Mouse (Mus musculus): Measurements from ENCODE around the gene Rasa3.

Rasa3 gene

DNA sequence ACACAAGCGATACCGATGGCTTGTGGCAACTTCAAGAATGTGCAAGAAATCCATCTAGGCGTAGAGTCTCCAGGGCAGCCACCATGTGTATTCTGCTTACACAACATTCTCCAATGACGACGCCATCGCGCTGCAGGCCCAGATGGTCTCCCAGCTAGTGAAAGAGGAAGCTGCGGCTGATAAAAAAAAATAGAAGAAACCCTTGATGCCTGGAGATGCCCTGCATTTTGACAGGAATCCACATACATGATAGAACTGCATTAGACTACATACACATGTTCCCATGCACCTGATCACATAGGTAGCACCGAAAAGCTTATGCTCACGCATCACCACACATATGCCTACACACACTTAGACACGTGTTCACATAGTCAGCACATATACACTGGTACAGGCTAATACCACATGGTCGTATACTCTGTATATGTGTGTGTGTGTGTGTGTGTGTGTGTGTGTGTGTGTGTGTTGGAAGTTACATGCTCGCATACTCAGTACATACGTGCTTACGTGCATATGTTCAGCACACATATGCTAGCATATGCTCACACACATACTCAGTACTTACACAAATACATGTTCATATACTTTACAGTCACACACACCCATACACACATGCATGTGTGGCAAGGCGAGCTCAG, 8.4 kb upstream of the Rasa3 start:
- DNase-seq (ENCODE audit: low read depth) = no peak

DNA sequence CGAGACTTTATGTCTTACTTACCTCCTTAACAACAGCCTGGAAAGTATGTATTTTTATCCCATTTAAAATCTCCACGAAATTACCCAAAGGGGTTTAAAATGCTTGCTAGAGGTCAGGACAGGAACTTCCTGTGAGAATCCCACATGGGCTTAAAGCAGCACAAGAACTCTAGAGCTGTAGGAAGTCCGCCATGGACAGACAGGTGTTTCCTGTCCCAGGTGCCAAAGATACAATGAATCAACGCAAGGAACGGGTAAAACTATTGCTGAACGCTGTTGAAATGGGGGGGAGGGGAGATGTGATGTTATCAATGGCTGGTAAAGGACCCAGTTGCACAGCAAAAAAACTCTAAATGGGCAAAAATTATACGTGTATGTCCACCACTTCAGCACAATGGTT, 6.7 kb upstream of the Rasa3 start:
- no peak for DNase-seq (ENCODE audit: low read depth)

DNA sequence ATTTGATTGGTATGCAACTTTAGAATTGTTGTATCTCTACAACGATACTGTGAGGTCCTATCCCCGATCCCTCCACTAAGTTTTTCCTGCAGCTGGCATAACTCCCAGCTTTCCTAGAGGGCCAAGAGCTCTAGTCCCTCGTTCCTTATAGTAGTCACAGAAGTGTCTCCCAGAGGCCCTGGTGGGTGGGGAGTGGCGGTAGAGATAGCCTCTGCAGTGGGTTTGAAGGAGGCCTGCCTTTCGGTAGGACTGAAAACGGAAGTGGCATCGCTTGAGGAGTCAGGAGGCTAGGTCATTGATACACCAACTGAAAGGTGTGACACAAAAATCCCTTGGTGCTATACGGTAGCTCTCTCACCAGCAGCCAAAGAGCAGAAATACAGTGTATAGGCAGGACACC, 779 bp upstream of the Rasa3 start:
- peak; percentile 28 for DNase-seq (ENCODE audit: low read depth)

DNA sequence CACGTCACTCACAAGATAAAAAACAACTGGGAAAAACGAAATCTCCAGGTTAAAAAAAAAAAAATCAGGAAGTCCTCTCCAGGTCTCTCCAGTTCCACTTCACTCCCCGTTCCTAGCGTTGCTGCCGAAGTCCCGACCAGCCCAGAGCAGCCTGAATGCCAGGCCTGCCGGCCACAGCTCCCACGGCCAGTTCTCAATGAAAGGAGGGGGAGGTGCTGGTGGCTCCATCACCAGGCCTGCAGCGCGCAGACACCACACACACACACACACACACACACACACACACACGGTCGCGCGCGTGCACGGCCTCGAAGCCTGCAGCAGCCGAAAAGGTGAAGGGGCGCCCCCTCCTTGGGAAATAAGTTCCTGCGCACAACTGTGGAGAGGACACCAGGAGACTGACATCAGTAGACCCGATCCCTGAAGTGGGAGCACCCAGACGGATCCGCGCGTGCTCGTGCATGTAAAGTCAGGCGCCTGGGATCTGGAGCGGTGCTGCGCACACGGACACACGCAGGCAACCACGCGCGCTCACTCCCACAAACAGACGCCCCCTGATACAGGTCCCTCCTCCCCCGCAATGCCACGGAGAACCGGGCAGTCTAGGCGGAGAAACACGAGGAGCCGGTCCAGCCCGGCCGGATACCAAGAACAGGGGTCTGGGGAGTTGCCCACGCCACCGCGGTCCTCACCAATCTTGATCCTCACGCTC, 546 bp downstream of the Rasa3 start:
- DNase-seq (ENCODE audit: low read depth) = peak; percentile 33

DNA sequence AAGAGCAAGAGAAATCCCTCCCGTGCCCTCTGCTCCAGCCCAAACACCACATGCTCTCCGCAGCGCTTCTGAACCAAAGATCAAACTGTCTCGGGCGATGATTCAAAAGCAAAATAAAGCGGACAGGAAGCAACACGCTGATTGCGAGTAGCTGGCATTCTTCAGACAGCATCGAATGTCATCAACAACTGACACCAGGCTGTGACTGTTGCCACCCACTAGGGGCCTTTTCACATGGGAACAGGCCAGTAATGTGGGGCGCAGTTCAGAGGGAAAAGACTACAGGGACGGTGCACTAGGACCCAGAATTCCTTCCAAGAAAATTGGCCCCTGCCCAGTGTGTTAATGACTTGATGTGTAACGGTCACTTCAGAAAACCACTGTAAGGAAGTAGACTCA, 1.1 kb downstream of the Rasa3 start:
- DNase-seq (ENCODE audit: low read depth) = peak; percentile 22

DNA sequence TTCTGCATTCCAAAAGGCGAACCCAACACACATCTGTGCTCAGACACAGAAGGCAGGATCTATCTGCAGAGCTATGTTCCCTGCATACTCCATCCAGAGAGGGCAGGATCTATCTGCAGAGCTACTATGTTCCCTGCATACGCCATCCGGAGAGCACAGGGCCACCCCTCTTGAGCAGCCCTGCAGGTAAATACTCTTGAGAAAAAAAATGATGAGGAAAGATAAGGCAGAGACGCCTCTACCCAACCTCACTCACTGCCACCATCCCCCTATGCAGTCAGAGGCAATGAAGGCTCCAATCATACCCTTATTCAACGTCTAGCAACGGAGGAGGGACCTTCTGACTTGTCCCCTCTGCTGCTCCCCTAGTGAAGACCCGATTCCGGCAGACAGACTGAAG, 1.9 kb downstream of the Rasa3 start:
- no peak for DNase-seq (ENCODE audit: low read depth)

DNA sequence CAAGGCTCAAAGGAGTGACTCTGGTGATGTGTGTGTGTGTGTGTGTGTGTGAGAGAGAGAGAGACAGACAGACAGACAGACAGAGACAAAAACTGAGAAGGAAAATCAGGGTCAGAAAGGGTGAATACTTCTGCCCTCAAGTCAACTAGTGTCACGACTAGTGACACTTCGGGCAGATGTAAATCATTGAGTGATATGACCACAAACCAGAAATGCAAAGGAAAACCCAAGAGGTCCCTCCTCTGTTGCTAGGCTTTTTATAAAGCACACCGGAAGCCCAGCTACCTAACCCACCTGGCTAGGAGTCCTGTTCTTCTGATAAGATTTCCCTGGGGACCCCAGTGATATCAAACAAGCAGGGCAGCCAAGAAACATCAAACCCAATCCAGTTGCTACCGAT, 2.3 kb downstream of the Rasa3 start:
- DNase-seq (ENCODE audit: low read depth) = no peak

DNA sequence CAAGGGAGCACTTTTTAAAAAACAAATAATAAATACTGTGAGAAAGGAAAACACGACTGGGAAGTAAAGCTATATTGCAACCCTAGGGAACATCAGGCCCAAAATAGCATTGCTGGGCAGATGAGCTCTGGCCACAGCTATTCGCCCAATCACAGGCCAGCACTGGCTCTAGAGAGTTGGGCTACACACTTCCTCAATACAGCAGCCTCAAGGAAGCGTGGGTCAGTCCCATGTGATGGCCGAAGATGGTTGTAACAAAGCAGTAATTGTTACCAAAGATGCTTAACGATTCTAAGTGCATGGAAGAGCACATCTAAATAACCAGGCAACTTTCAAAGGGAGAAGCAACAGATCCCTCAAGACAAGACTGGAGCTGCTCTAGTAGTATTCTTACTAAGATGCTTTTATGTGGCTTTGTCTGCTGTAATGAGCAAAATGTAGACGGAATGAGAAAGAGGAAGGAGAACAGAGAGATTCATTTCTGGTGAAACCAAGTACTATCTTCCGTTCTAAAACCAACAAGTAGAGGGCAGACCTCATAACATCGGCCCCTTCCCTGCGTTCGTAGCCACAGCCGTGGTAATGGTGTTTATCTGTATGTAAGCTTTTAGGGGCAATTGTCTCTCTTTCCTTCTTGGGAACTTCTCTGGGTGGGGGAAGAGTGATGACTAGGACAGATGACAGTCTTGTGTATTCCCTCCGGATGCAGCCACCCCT, 3.0 kb downstream of the Rasa3 start:
- no peak for DNase-seq (ENCODE audit: low read depth)

DNA sequence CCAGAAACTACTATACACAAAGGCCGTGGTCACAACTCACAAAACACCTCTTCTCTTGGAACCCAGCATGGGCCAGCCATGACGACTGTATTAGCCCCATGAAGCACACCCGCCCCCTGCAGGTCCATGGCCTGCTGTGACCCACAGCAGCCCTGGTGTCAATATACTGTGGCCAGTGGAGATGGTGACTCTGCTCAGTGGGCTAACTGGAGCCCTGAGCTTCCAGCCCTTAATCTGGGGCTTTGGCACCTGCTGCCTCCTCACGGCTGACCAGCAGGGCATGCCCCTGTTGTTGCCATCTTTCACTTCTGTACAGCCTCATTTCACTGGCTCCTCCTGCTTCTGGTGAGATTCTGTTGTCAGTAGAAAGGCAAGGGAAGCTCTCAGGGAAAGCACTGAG, 4.2 kb downstream of the Rasa3 start:
- no peak for DNase-seq (ENCODE audit: low read depth)

DNA sequence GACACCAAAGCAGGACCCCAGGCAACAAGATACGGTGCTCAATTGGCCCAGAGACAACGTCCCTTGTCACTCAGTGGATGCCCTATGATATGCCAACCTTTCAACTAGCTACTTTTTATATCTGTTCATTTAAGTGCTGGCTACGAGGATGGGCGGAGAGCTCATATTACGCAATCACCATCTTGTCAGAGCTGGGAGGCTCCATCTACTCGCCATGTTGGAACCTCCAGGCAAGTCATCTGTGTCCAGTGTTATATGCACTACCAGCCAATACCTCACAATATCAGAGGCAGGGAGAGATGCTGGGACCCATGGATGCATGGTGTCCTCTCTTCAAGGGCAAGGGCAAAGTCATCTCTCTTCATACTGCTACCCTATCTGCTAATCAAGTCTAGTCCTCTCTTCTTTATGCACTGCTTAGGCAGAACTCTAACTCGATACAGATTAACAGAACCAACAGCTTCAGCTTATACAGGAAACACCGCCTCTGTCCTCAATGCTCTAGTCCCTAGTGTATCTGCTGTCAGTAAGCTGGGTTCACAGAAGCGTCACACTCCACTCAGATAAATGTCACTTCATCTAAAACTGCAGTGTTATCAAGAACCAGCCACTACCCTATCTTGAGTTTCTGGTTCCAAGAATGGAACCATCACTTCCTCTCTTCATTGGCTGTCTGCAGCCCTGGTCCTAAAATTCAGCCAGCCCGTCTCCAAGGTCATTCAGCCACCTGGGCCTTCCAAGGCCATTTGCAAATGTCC, 6.0 kb downstream of the Rasa3 start:
- DNase-seq (ENCODE audit: low read depth) = peak; percentile 41

DNA sequence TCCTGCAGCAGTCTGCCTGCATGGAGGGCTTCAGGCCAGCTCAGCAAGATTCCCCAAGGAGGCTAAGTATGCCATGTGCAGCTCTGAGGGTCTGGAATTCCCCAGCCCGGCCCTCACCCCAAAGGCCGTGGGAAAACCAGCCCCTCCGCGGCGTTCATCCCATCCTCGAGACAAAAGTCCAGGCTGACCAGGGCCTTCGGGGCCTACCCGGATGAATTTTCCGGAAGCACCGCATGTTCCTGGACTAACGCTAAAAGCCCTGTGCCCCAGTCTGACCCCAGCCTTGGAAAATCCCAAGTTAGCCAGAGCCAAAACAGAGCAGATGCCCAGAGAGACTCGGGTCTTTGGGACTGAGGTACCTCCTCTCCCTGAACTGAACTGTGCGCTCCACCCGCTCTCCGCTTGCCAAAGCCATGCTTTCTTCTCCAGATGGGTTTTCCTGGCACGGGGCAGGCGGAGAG, 7.4 kb downstream of the Rasa3 start:
- DNase-seq (ENCODE audit: low read depth) = no peak

DNA sequence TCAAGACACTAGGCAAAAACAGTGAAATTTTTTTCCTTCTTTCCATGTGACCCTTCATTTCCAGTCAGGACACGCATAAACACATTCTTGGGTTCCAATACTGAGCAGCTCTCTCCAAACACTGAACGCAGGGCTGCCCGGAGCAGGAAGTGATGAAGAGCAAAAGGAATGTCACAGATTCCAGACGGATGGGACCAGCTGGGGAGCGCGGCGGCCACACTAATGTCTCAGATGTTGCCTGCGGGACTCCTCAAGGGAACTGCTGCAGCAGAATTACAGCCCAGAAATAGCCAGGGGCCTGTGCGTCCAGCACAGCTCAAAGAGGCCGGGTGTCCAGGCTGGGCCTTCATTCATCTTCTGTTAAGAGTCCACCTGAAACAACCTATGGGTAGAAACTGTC, 9.0 kb downstream of the Rasa3 start:
- DNase-seq (ENCODE audit: low read depth) = no peak

DNA sequence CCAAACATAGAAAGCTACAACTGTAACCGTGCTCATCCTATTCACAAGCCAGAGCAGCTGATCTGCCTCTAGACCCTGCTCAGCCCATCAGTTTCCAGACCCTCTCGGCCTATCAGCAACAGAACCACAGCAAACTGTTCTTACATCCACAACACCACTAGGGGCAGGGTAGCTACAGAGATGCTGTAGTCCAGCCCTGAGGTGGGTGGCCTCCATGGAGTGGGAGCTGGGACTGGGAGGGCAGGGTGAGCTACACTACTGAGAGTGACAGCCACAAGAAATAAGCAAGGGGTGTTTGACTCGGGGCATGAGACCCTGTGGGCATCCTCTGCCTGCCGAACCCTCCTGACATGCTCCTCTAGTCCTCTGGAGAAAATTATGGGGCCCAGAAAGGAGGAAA, 9.5 kb downstream of the Rasa3 start:
- DNase-seq (ENCODE audit: low read depth) = no peak

DNA sequence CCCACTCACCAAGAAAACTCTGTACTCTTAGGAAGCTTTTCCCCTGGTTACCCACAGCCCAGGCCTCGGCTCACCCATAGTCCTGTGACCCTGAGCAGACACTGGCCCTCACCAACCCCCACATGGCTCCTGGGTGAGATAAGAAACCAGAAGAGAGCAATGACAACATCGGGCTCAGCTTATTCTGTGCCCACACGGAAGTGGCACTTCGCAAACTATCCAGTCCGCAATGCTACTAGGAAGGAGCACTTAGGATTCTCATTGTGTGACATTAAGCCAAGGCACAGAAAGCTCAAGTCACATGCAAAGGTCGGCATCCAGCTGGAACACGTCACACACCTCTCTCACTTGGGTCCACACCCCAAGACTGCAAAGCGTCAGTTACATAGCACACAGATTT, 11.5 kb downstream of the Rasa3 start:
- DNase-seq (ENCODE audit: low read depth) = no peak

DNA sequence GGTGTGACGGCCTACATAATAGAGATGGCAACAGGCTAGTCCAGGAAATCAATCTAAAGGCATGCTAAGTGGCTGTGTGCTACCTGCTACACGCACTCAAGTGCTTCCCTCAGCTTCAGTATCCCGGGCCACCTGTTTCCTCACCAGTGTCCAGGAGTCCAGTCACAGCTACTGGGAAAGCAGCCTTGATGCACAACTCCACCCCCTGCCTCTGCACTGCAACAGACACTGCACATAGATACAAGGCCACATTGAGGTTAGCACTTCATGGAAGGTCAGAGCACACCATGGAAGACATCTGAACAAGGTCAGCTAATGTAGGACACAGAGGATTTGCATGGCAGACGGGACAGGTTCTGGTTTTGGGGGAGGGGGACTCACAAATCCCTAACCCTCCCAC, 11.9 kb downstream of the Rasa3 start:
- DNase-seq (ENCODE audit: low read depth) = no peak

DNA sequence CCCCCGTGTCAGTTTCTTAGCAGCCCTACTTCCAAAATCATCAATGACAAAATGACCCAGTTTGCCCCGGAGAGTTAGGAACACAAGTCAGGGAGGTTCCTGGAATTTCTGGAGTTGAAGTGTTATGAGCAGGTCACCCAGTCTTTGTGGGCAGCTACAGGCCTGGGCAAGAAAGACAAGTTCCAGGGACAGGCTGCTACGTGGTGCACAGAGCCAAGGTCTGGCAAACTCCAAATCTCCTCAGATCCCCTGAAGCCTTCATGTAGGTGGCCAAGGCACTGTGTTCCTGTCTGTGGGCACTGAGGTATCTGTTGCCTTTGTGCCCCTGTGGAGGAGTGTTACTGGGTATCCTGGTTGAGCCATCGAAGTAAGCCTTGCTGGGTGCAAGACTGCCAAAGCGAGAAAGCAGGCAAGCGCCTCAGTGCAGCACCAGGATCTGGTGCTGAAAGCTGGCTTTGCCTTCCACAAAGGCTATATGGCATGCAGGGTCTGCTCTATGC, 12.6 kb downstream of the Rasa3 start:
- no peak for DNase-seq (ENCODE audit: low read depth)

DNA sequence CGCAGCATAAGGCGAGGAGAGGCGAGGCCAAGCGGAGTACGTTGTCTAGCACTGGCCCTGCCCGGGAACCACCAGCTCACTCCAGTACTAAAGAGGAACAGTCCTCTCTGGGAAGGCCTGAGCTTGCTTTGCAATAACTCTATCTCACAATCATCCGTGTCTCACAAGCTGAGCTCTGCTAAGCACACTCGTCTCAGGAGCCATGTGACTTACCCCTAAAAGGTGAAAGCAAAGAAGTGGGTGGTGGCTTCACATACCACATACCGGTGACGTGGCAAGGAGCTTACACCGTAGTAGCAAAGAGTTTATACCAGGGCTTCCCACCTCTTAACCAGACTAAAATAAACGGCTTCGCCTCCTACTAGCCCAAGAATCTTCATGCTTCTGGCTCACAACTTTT, 17.1 kb downstream of the Rasa3 start:
- no peak for DNase-seq (ENCODE audit: low read depth)

DNA sequence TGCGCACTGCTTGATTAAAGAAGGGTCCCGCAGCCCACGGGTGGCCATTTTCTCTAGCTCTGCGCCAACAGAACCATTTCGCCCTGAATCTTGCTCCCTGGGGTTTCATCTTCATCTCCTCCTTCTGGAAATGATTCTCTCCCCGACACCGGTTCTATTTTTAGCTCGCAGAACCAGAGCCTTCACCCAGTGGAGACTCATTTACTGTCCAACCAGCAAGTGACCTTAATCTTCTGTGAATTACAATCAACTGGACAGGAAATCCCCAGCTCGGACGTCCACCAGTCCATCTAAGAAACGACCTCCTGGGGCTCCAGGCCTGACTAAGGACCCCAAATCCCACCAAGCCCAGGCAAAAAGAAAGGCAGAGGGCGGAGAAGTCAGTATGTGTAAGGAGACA, 19.9 kb downstream of the Rasa3 start:
- DNase-seq (ENCODE audit: low read depth) = no peak

DNA sequence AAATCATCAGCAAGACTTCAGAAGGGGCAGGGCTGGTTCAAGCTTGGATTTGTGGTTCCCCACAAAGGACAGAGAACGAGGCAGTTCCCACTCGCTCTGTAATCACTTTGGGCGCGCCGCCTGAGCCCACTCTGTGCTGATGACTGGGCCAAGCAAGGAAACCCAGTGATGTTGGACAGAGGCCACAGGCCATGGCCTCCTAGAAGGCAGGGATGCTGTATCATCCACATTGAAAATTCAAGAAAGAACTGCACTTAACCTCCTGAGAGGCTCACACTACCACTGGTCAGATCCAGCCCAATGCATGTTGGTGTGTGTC, 22.4 kb downstream of the Rasa3 start:
- no peak for DNase-seq (ENCODE audit: low read depth)

DNA sequence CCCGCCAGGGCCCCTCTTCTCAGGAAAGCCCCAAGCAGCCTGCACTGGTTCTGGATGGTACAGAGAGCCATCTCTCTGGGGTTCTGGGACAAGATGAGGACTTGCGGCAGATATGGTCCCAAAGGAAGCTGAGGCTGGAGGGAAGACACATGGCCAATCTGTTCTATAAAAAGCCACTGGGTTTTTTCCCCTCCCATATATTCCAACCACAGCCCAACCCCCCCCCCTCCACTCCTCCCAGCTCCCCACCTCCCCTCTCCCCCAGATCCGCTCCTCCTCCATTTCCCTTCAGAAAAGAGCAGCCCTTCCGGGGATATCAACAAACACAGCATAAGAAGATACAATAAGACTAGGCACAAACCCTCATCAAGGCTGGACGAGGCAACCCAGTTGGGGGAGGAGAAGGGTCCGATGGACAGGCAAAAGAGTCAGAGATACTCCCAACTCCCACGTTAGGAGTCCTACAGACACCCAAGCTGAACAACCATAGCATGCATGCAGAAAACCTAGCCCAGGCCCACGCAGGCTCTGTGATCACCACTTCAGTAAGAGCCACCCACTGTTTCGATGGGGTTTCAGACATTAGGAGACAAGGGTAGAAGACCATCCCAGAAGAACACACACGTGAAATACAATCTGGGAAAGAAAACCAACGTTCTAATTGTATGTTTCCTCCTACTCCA, 22.9 kb downstream of the Rasa3 start:
- no peak for DNase-seq (ENCODE audit: low read depth)

DNA sequence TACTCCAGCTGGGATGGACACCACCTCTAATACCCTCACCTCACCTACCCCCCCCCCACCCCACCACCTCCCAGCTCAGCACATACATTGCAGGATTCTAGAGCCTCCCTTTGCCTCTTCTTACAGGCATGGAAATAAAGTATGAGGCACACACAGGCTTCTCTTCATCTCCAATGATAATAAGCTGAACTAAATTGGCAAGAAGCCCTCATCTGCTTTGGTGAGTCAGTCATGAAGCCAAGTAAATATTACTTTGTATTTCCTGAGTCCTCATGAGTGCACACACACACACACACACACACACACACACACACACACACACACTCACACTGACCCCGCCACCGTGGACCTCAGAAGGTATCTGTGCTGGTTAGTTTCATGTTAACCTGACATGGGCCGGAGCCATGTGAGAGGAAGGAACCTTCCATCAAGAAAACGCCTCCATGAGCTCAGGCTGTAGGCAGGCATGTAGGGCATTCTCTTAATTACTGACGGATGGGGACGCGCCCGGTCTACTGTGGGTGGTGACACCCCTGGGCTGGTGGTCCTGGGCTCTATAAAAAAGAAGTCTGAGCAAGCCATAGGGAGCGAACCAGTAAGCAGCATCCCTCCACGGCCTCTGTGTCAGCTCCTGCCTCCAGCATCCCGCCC, 26.7 kb downstream of the Rasa3 start:
- DNase-seq (ENCODE audit: low read depth) = no peak

DNA sequence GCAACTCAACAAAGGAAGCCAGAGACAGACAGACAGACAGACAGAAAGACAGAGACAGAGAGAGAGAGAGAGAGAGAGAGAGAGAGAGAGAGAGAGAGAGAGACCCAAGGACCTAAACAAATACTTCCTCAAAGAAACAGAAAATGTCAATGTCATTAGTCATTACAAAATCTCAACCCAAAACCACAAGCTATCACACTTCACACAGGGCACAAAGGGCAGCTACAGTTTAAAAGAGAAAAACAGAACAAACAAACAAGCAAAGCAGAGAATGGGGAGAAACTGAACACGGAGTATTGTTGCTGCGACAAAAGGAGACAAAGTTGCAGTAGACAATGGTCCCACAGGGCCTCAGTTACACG, 28.3 kb downstream of the Rasa3 start:
- DNase-seq (ENCODE audit: low read depth) = no peak

Measured in c-Kit-positive CD71-positive TER-119-negative erythroid progenitor cells, embryonic 14.5 days (primary cell).